Mouse (Mus musculus): ENCODE results near the gene Parvg.
A peak's percentile ranks its signal among the peaks of the same experiment; 100 is the strongest.

Parvg gene

DNA sequence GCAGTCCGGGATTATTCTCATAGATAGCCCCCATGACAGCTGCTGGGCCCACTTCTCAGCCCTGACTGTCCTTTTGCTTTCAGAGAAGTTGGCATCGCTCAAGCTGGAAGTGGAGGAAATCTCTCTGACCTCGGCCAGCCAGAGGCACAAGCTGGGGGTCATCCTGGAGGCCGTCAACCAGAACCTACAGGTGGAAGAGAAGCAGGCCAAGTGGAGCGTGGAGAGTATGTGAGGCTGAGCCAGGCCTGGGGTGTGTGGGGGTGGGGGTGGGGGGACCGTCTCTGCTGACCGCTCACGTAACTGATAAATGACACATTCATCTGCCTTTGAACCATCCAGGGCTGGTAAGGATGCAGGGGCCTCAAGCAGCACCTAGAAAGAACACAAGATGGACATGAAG, 6.1 kb downstream of the Parvg start:
- peaks cover 41% of the 10 kb centered on the region for H3K27me3 ChIP-seq (ENCODE audit: insufficient read depth, low read length)
- no peak for TF ChIP-seq POU5F1 (IDR thresholded peaks at IDR 0.05; ENCODE audit: borderline replicate concordance, low read length)
- TF ChIP-seq CTCF (conservative IDR thresholded peaks at IDR 0.05; ENCODE audit: low read length) = no peak
- TF ChIP-seq NANOG (IDR thresholded peaks at IDR 0.05; ENCODE audit: borderline replicate concordance, low read length) = no peak
- no peaks in the 10 kb centered on the region for H3K9me3 ChIP-seq (ENCODE audit: low read length)
- no peaks in the 10 kb centered on the region for H3K36me3 ChIP-seq (ENCODE audit: insufficient read depth, low read length)
- no peak overlapping the region for H3K4me3 ChIP-seq (replicated peaks; ENCODE audit: low read length)
- peaks cover 18% of the 10 kb centered on the region for H3K4me1 ChIP-seq (replicated peaks; ENCODE audit: low read depth, low read length)

DNA sequence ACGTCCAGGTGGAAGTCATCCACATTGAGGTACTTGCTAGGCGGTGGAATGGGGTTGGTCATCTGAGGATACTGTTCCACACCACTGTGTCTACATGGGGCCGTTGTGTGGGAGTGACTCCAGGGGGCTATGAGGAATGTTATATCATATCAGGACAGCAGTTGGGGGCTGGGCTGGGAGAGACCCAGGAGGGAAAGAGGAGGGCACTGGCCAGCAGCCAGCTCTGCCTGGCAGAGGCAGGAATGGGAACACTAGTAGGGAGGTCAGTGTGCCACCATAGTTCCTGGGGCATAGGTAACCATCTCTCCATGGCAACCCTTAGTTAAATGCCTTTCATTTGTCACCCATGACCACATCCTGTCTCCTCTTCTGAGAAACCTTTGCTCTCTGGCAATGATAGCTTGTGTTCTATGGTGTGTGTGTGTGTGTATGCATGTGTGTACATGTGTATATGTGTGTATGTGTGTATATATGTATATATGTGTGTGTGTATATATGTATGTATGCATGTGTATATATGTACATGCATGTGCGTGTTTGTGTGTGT, 7.3 kb downstream of the Parvg start:
- TF ChIP-seq POU5F1 (IDR thresholded peaks at IDR 0.05; ENCODE audit: borderline replicate concordance, low read length) = no peak
- TF ChIP-seq CTCF (conservative IDR thresholded peaks at IDR 0.05; ENCODE audit: low read length) = no peak
- TF ChIP-seq NANOG (IDR thresholded peaks at IDR 0.05; ENCODE audit: borderline replicate concordance, low read length) = no peak

DNA sequence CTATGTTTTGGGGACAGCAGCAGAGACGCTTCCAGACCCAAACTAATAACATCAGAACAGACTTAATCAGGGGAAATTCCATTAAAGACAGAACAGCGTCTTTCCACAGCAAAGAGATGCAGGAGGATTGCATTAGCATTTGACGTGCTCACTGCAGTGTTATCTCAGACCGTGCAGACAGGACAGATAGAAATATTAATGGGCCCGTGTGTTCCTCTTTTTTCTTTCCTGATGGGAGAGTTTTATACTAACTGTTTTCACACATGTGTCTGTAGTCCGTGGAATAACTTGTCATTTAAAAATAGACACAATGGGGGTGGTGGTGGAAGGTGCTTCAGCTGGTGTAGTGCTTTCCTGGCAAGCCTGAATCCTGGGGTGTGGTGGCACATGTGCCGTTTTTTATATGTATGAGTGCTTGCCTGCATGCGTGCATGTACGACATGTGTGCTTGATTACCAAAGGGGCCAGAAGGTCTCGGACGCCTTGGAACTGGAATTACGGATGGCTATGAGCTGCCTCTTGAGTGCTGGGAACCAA, 12.5 kb downstream of the Parvg start:
- Histone ChIP-seq H3K9me3 (ENCODE audit: low read length) (no peaks in the 10 kb centered on the region), H3K4me1 (replicated peaks; ENCODE audit: low read depth, low read length) (no peaks in the 10 kb centered on the region)
- no peak for TF ChIP-seq NANOG (IDR thresholded peaks at IDR 0.05; ENCODE audit: borderline replicate concordance, low read length)
- no peak for TF ChIP-seq POU5F1 (IDR thresholded peaks at IDR 0.05; ENCODE audit: borderline replicate concordance, low read length)
- TF ChIP-seq CTCF (conservative IDR thresholded peaks at IDR 0.05; ENCODE audit: low read length) = no peak

More for the DNA sequence above, 7.3 kb downstream of the Parvg start:
- Histone ChIP-seq H3K27me3 (ENCODE audit: insufficient read depth, low read length) (peaks cover 29% of the 10 kb centered on the region), H3K9me3 (ENCODE audit: low read length) (no peaks in the 10 kb centered on the region), H3K36me3 (ENCODE audit: insufficient read depth, low read length) (no peaks in the 10 kb centered on the region), H3K4me1 (replicated peaks; ENCODE audit: low read depth, low read length) (peaks cover 6% of the 10 kb centered on the region), H3K4me3 (replicated peaks; ENCODE audit: low read length) (no peak overlapping the region)

DNA sequence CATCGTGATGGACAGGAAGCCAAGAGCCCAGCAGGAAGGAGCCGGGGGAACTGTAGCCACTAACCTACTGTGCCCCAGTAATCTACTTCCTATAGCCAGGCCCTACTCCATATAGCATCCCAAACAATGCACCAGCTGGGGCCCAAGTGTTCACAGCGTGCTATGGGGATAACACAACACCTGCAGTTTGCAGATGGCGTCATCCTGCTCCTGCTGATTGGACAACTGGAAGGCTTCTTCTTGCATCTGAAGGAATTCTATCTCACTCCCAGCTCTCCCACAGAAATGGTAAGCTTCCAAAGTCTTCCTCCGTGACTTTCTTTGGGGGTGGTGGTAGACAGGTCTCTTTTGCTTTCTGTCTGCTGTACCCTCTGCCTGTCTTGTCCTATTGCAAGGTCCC, 13.8 kb downstream of the Parvg start:
- Histone ChIP-seq H3K36me3 (ENCODE audit: insufficient read depth, low read length) (no peaks in the 10 kb centered on the region), H3K4me3 (replicated peaks; ENCODE audit: low read length) (no peak overlapping the region), H3K4me1 (replicated peaks; ENCODE audit: low read depth, low read length) (no peaks in the 10 kb centered on the region), H3K9me3 (ENCODE audit: low read length) (no peaks in the 10 kb centered on the region), H3K27me3 (ENCODE audit: insufficient read depth, low read length) (peaks cover 36% of the 10 kb centered on the region)
- TF ChIP-seq CTCF (conservative IDR thresholded peaks at IDR 0.05; ENCODE audit: low read length) (no peak), POU5F1 (IDR thresholded peaks at IDR 0.05; ENCODE audit: borderline replicate concordance, low read length) (no peak), NANOG (IDR thresholded peaks at IDR 0.05; ENCODE audit: borderline replicate concordance, low read length) (no peak)

More for the DNA sequence above, 12.5 kb downstream of the Parvg start:
- Histone ChIP-seq H3K4me3 (replicated peaks; ENCODE audit: low read length) (no peak overlapping the region), H3K27me3 (ENCODE audit: insufficient read depth, low read length) (peaks cover 26% of the 10 kb centered on the region), H3K36me3 (ENCODE audit: insufficient read depth, low read length) (no peaks in the 10 kb centered on the region)

DNA sequence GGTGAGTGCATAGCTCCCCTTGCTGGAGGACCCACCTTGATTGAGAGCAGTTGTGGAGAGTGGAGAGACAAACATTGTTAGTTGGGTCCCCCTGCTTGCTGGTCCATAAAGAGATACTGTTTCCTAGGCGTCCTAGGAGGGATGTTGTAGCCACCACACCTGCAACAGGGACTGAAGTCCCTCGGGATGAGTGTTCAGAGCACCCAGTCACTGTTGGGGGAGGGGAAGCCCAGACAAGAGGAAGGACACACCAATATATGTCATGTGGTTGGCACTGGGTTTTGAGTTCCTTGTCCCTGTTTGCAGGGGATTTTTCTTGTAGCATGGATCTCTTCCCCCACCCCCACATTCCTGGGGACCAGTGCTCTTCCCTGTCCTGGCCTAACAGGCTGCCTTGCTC, 17.1 kb downstream of the Parvg start:
- H3K4me1 ChIP-seq (replicated peaks; ENCODE audit: low read depth, low read length) = peaks cover 12% of the 10 kb centered on the region; the same call in 1 of the 2 replicates
- H3K36me3 ChIP-seq (ENCODE audit: insufficient read depth, low read length) = no peaks in the 10 kb centered on the region
- TF ChIP-seq NANOG (IDR thresholded peaks at IDR 0.05; ENCODE audit: borderline replicate concordance, low read length) (no peak), CTCF (conservative IDR thresholded peaks at IDR 0.05; ENCODE audit: low read length) (no peak), POU5F1 (IDR thresholded peaks at IDR 0.05; ENCODE audit: borderline replicate concordance, low read length) (no peak)

DNA sequence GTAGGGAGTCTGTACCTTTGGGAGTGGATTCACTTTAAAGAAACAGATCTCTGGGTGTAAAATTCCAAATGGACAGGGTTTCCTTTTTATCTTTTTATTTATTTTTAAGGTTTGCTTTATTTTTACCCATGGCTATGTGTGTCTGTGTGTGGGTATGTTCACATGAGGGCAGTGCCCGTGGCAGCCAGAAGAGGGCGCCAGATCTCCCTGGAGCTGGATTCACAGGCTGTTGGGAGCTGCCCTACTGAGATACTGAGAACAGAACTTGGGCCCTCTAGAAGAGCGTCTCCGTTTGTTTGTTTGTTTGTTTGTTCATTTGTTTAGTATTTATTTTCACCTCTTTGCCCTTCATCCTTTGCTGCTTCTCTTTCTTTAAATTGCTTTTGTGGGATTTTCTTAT, 24.9 kb downstream of the Parvg start:
- Histone ChIP-seq H3K27me3 (ENCODE audit: insufficient read depth, low read length) (peaks cover 29% of the 10 kb centered on the region), H3K4me3 (replicated peaks; ENCODE audit: low read length) (no peak overlapping the region), H3K4me1 (replicated peaks; ENCODE audit: low read depth, low read length) (peaks cover 10% of the 10 kb centered on the region; the same call in 1 of the 2 replicates), H3K36me3 (ENCODE audit: insufficient read depth, low read length) (no peaks in the 10 kb centered on the region), H3K9me3 (ENCODE audit: low read length) (peaks cover 3% of the 10 kb centered on the region; the same call in 1 of the 2 replicates)
- TF ChIP-seq NANOG (IDR thresholded peaks at IDR 0.05; ENCODE audit: borderline replicate concordance, low read length) = no peak
- no peak for TF ChIP-seq POU5F1 (IDR thresholded peaks at IDR 0.05; ENCODE audit: borderline replicate concordance, low read length)
- peak; percentile 97 for TF ChIP-seq CTCF (conservative IDR thresholded peaks at IDR 0.05; ENCODE audit: low read length)

More for the DNA sequence above, 17.1 kb downstream of the Parvg start:
- Histone ChIP-seq H3K4me3 (replicated peaks; ENCODE audit: low read length) (no peak overlapping the region), H3K9me3 (ENCODE audit: low read length) (no peaks in the 10 kb centered on the region), H3K27me3 (ENCODE audit: insufficient read depth, low read length) (peaks cover 39% of the 10 kb centered on the region)

GRCm38 (mm10) chr15:84349915-84350738, 26.3 kb downstream of the Parvg start:
- Histone ChIP-seq H3K36me3 (ENCODE audit: insufficient read depth, low read length) (no peaks in the 10 kb centered on the region), H3K4me3 (replicated peaks; ENCODE audit: low read length) (no peak overlapping the region), H3K27me3 (ENCODE audit: insufficient read depth, low read length) (peaks cover 34% of the 10 kb centered on the region), H3K4me1 (replicated peaks; ENCODE audit: low read depth, low read length) (no peaks in the 10 kb centered on the region), H3K9me3 (ENCODE audit: low read length) (peaks cover 4% of the 10 kb centered on the region; the same call in 1 of the 2 replicates)
- TF ChIP-seq POU5F1 (IDR thresholded peaks at IDR 0.05; ENCODE audit: borderline replicate concordance, low read length) (no peak), NANOG (IDR thresholded peaks at IDR 0.05; ENCODE audit: borderline replicate concordance, low read length) (no peak), CTCF (conservative IDR thresholded peaks at IDR 0.05; ENCODE audit: low read length) (no peak)

GRCm38 (mm10) chr15:84351342-84351741, 27.5 kb downstream of the Parvg start:
- no peaks in the 10 kb centered on the region for H3K36me3 ChIP-seq (ENCODE audit: insufficient read depth, low read length)
- TF ChIP-seq NANOG (IDR thresholded peaks at IDR 0.05; ENCODE audit: borderline replicate concordance, low read length) (no peak), CTCF (conservative IDR thresholded peaks at IDR 0.05; ENCODE audit: low read length) (no peak), POU5F1 (IDR thresholded peaks at IDR 0.05; ENCODE audit: borderline replicate concordance, low read length) (no peak)

More at GRCm38 (mm10) chr15:84351342-84351741, 27.5 kb downstream of the Parvg start:
- peaks cover 38% of the 10 kb centered on the region for H3K27me3 ChIP-seq (ENCODE audit: insufficient read depth, low read length)
- peaks cover 4% of the 10 kb centered on the region; the same call in 1 of the 2 replicates for H3K9me3 ChIP-seq (ENCODE audit: low read length)
- H3K4me3 ChIP-seq (replicated peaks; ENCODE audit: low read length) = no peak overlapping the region
- H3K4me1 ChIP-seq (replicated peaks; ENCODE audit: low read depth, low read length) = no peaks in the 10 kb centered on the region
